Mouse (Mus musculus): ENCODE data around the gene Hist1h2bq. TPM values are rescaled to one million over a fixed set of nuclear protein-coding genes. Genes with fewer than 3 reads are reported as not detected.
"Not testable (repeated sequence)": the region's sequence is repeated elsewhere in the genome, so short reads cannot be mapped to it uniquely, and the experiment has no call there.

The Hist1h2bq gene
- polyA plus RNA-seq, 1 experiment, result 20.3 TPM

DNA sequence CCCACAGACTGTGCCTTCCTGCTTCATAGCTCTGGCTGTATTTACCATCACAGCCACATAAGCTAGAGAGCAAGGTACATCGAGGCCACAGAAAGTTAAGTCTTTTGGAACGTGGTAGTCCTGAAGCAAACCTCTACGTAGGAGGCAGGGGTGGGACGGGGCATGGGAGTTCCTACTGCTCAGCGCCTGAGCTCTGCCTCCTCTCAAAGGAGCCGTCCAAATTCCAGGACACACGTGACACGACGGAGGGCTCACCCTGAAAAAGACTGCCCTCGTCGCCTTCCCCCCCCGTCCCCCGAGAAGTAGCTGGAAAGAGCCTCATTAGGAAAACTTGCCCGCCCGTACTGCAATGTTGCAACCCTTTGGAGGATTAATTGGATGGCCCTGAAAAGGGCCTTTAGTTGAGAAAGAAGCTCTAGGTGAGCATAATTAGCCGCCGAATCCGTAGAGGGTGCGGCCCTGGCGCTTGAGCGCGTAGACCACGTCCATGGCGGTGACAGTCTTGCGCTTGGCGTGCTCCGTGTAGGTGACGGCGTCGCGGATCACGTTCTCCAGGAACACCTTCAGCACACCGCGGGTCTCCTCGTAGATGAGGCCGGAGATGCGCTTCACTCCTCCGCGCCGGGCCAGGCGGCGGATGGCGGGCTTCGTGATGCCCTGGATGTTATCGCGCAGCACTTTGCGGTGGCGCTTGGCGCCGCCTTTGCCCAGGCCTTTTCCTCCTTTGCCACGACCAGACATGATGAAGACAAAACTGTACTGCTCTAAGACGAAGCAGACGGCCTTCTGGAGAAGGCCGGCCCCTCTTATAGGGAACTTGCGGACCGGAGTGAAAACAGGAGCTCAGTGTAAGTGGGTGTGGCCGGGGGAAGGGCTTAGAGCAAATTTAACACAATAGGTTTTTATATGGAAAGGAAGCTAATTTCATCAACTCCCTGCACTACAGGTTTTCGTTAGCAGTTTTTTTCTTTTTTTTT lies 21.7 kb upstream of the Hist1h2bq start, which contains the start of gene Hist1h4n:
Gene Hist1h4n (minus strand): TSS at position 779 of the 977 bp plus-strand sequence.
- H3K4me3 ChIP-seq (ENCODE audit: insufficient read depth, poor library complexity, severe bottlenecking); H3K36me3 ChIP-seq (ENCODE audit: control insufficient read depth, insufficient read depth): not testable (repeated sequence)

DNA sequence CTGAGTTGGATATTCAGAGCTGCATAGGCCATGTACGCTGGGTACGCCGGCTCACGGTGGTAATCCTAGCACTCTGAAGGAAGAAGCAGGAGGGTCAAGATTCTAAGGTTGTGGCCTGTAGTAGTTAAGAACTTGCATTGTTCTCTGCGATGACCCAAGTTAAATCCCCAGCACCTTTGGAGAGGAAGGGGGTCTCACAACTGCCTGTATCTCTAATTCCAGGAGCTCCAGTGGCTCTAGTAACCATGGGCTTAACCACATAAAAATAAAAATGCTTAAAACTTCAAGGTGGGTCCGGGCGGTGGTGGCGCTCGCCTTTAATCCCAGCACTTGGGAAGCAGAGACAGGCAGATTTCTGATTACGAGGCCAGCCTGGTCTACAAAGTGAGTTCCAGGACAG lies 20.3 kb upstream of the Hist1h2bq start:
- TF ChIP-seq USF1 (IDR thresholded peaks at IDR 0.05; ENCODE audit: low read depth) (no peak), MAX (IDR thresholded peaks at IDR 0.05) (no peak), FOSL1 (IDR thresholded peaks at IDR 0.05; ENCODE audit: insufficient read depth, low read length, poor library complexity, severe bottlenecking) (no peak), MYOG (IDR thresholded peaks at IDR 0.05; ENCODE audit: control insufficient read depth, extremely low read depth, insufficient read length) (no peak), CTCF (IDR thresholded peaks at IDR 0.05; ENCODE audit: control insufficient read depth, insufficient read depth, insufficient read length) (no peak), CEBPB (IDR thresholded peaks at IDR 0.05; ENCODE audit: low read depth) (no peak), MYOD1 (IDR thresholded peaks at IDR 0.05; ENCODE audit: control insufficient read depth, insufficient read length, low read depth) (no peak)
- H3K4me3 ChIP-seq (ENCODE audit: insufficient read depth, poor library complexity, severe bottlenecking), result no peak overlapping the region
- no peaks in the 10 kb centered on the region for H3K79me3 ChIP-seq (ENCODE audit: low read depth)
- no peaks in the 10 kb centered on the region for H3K79me2 ChIP-seq (ENCODE audit: control insufficient read depth, insufficient read depth)
- H3K36me3 ChIP-seq (ENCODE audit: control insufficient read depth, insufficient read depth), result peaks cover 6% of the 10 kb centered on the region
- peak overlapping the region; percentile 12 for H3ac ChIP-seq (ENCODE audit: control insufficient read depth, insufficient read length, low read depth)
- no peaks in the 10 kb centered on the region for H3K27me3 ChIP-seq (ENCODE audit: control insufficient read depth, insufficient read depth, insufficient read length)

More for the DNA sequence above, 21.7 kb upstream of the Hist1h2bq start, which contains the start of gene Hist1h4n:
- not testable (repeated sequence) for H3K27me3 ChIP-seq (ENCODE audit: control insufficient read depth, insufficient read depth, insufficient read length); H3ac ChIP-seq (ENCODE audit: control insufficient read depth, insufficient read length, low read depth); H3K79me2 ChIP-seq (ENCODE audit: control insufficient read depth, insufficient read depth); H3K79me3 ChIP-seq (ENCODE audit: low read depth)

DNA sequence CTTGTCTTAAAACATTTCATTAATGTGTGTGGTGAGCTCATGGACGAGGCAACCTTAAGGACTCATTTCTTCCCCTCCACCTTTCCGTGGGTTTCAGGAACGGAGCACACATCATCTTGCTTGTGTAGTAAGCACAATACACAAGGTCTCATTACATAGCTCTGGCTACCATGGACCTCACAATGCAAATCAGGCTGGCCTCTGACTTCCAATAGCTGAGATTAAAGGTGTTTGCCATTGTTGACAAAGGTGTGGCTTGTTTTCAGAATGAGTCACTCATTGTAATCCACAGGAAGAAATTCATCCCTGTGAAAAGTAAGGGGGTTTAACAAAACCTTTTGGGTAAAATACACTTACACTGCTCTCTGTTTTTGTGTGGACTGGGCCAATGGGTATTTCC lies 18.5 kb upstream of the Hist1h2bq start:
- H3K79me2 ChIP-seq (ENCODE audit: control insufficient read depth, insufficient read depth), result no peaks in the 10 kb centered on the region
- no peaks in the 10 kb centered on the region for H3K27me3 ChIP-seq (ENCODE audit: control insufficient read depth, insufficient read depth, insufficient read length)
- no peak overlapping the region for H3ac ChIP-seq (ENCODE audit: control insufficient read depth, insufficient read length, low read depth)
- TF ChIP-seq MYOG (IDR thresholded peaks at IDR 0.05; ENCODE audit: control insufficient read depth, extremely low read depth, insufficient read length), result no peak
- no peak for TF ChIP-seq MYOD1 (IDR thresholded peaks at IDR 0.05; ENCODE audit: control insufficient read depth, insufficient read length, low read depth)
- TF ChIP-seq FOSL1 (IDR thresholded peaks at IDR 0.05; ENCODE audit: insufficient read depth, low read length, poor library complexity, severe bottlenecking), result no peak
- TF ChIP-seq CTCF (IDR thresholded peaks at IDR 0.05; ENCODE audit: control insufficient read depth, insufficient read depth, insufficient read length), result no peak
- TF ChIP-seq MAX (IDR thresholded peaks at IDR 0.05), result no peak
- no peak for TF ChIP-seq USF1 (IDR thresholded peaks at IDR 0.05; ENCODE audit: low read depth)
- TF ChIP-seq CEBPB (IDR thresholded peaks at IDR 0.05; ENCODE audit: low read depth), result no peak
- H3K36me3 ChIP-seq (ENCODE audit: control insufficient read depth, insufficient read depth), result peaks cover 6% of the 10 kb centered on the region
- H3K4me3 ChIP-seq (ENCODE audit: insufficient read depth, poor library complexity, severe bottlenecking), result no peak overlapping the region
- no peaks in the 10 kb centered on the region for H3K79me3 ChIP-seq (ENCODE audit: low read depth)

DNA sequence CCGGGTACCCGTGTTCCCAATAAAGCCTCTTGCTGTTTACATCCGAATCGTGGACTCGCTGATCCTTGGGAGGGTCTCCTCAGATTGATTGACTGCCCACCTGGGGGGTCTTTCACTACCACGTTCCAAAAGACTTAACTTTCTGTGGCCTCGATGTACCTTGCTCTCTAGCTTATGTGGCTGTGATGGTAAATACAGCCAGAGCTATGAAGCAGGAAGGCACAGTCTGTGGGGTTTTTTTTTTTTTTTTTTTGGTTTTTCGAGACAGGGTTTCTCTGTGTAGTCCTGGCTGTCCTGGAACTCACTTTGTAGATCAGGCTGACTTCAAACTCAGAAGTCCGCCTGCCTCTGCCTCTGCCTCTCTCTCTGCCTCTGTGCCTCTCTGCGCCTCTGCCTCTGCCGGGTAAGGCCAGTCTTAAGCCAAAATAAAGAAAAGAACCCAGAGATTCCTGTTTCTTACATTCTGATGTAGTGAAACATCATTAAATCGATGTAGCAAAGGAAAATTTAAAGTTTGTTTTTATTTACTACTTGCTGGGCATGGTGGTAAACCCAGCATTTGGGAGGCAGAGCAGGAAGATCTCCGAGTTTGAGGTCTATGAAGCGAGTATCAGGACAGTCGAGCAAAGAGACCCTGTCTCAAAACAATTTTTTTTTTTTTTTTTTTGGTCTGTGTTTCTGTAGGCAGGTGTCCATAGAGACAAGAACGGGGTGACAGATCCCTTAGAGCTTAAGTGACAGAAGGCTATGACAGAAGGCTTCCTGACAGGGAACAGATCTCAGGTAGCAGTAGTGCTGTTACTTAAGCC lies 10.3 kb upstream of the Hist1h2bq start:
- not testable (repeated sequence) for H3ac ChIP-seq (ENCODE audit: control insufficient read depth, insufficient read length, low read depth); H3K36me3 ChIP-seq (ENCODE audit: control insufficient read depth, insufficient read depth); H3K27me3 ChIP-seq (ENCODE audit: control insufficient read depth, insufficient read depth, insufficient read length); H3K79me3 ChIP-seq (ENCODE audit: low read depth); H3K4me3 ChIP-seq (ENCODE audit: insufficient read depth, poor library complexity, severe bottlenecking); H3K79me2 ChIP-seq (ENCODE audit: control insufficient read depth, insufficient read depth)

DNA sequence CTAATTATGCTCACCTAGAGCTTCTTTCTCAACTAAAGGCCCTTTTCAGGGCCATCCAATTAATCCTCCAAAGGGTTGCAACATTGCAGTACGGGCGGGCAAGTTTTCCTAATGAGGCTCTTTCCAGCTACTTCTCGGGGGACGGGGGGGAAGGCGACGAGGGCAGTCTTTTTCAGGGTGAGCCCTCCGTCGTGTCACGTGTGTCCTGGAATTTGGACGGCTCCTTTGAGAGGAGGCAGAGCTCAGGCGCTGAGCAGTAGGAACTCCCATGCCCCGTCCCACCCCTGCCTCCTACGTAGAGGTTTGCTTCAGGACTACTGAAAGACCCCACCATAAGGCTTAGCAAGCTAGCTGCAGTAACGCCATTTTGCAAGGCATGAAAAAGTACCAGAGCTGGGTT lies 2.1 kb upstream of the Hist1h2bq start:
- H3K79me2 ChIP-seq (ENCODE audit: control insufficient read depth, insufficient read depth); H3ac ChIP-seq (ENCODE audit: control insufficient read depth, insufficient read length, low read depth); H3K27me3 ChIP-seq (ENCODE audit: control insufficient read depth, insufficient read depth, insufficient read length); H3K4me3 ChIP-seq (ENCODE audit: insufficient read depth, poor library complexity, severe bottlenecking); H3K36me3 ChIP-seq (ENCODE audit: control insufficient read depth, insufficient read depth); H3K79me3 ChIP-seq (ENCODE audit: low read depth): not testable (repeated sequence)
- TF ChIP-seq USF1 (IDR thresholded peaks at IDR 0.05; ENCODE audit: low read depth), result peak; percentile 14

DNA sequence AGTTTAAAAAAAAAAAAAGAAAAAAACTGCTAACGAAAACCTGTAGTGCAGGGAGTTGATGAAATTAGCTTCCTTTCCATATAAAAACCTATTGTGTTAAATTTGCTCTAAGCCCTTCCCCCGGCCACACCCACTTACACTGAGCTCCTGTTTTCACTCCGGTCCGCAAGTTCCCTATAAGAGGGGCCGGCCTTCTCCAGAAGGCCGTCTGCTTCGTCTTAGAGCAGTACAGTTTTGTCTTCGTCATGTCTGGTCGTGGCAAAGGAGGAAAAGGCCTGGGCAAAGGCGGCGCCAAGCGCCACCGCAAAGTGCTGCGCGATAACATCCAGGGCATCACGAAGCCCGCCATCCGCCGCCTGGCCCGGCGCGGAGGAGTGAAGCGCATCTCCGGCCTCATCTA lies 1.5 kb upstream of the Hist1h2bq start, which contains the start of gene Hist1h4m:
Gene Hist1h4m (plus strand): TSS at position 208 of the 400 bp plus-strand sequence.
- not testable (repeated sequence) for H3ac ChIP-seq (ENCODE audit: control insufficient read depth, insufficient read length, low read depth); H3K79me2 ChIP-seq (ENCODE audit: control insufficient read depth, insufficient read depth); H3K79me3 ChIP-seq (ENCODE audit: low read depth); H3K4me3 ChIP-seq (ENCODE audit: insufficient read depth, poor library complexity, severe bottlenecking); H3K27me3 ChIP-seq (ENCODE audit: control insufficient read depth, insufficient read depth, insufficient read length); H3K36me3 ChIP-seq (ENCODE audit: control insufficient read depth, insufficient read depth)

DNA sequence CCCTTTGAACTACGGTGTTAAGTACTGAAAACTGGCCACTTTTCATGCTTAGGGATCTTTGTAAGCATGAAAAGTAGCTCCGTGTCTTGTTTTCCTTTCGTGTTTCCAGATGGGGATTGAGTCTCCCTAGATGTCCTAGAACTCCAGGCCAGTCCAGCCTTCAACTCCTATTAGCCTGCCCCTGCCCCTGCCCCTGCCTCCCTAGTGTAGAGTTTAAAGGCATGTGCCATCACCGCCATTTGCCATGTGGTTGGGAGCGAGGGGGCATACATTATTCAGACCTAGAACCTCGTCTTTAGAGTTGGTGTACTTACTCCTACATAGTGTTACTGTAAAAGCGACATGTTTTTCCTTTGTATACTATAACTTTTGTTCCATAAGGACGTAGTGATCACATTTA lies 1.1 kb upstream of the Hist1h2bq start:
- H3K36me3 ChIP-seq (ENCODE audit: control insufficient read depth, insufficient read depth); H3K79me3 ChIP-seq (ENCODE audit: low read depth); H3ac ChIP-seq (ENCODE audit: control insufficient read depth, insufficient read length, low read depth); H3K27me3 ChIP-seq (ENCODE audit: control insufficient read depth, insufficient read depth, insufficient read length); H3K4me3 ChIP-seq (ENCODE audit: insufficient read depth, poor library complexity, severe bottlenecking); H3K79me2 ChIP-seq (ENCODE audit: control insufficient read depth, insufficient read depth): not testable (repeated sequence)

DNA sequence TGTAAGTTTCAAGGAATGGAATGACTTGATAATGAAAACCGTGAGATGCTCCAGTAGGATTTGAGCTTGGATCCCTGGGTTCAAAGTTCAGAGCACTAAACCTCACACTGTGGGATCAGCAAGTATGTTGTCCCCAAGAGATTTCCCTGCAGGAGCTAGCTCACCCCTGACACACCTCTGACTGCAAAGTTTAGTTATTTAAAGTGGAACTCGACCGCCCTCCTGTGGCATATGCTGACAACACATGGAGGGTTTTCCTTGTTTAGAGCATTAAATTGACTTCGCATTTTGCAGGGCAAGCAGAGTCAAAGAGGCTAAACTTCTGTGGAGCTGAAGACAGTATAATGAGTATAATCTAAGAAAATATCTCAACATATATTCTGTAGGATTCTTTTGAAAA lies 6.9 kb downstream of the Hist1h2bq start:
- not testable (repeated sequence) for H3K36me3 ChIP-seq (ENCODE audit: control insufficient read depth, insufficient read depth); H3ac ChIP-seq (ENCODE audit: control insufficient read depth, insufficient read length, low read depth)

DNA sequence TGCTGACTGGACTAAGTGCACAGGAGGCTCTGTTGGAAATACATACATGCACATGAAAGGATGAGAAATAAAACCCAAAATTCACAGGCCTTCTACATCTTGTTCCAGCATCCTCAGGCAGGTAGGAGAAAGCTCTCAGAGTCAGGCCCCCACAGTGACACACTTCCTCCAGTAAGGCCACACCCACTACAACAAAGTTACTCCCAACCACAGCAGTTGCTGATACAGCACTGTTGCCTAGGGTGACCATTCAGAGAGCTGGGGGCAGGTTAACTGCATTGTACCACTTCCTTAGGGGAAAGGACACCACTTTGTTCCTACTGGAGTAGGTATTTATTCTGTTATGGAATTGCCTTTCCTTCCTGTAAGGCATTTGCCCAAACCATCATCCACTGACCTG lies 12.8 kb downstream of the Hist1h2bq start:
- H3K36me3 ChIP-seq (ENCODE audit: control insufficient read depth, insufficient read depth); H3K79me2 ChIP-seq (ENCODE audit: control insufficient read depth, insufficient read depth); H3K79me3 ChIP-seq (ENCODE audit: low read depth); H3K4me3 ChIP-seq (ENCODE audit: insufficient read depth, poor library complexity, severe bottlenecking); H3K27me3 ChIP-seq (ENCODE audit: control insufficient read depth, insufficient read depth, insufficient read length); H3ac ChIP-seq (ENCODE audit: control insufficient read depth, insufficient read length, low read depth): not testable (repeated sequence)

More for the DNA sequence above, 6.9 kb downstream of the Hist1h2bq start:
- H3K4me3 ChIP-seq (ENCODE audit: insufficient read depth, poor library complexity, severe bottlenecking); H3K27me3 ChIP-seq (ENCODE audit: control insufficient read depth, insufficient read depth, insufficient read length); H3K79me3 ChIP-seq (ENCODE audit: low read depth); H3K79me2 ChIP-seq (ENCODE audit: control insufficient read depth, insufficient read depth): not testable (repeated sequence)

All from C2C12 (cell line).